Mouse (Mus musculus) stomach, embryonic 16.5 days (tissue): Measurements from ENCODE around the gene 5031439G07Rik. TPM values are rescaled to one million over a fixed set of nuclear protein-coding genes. Genes with fewer than 3 reads are reported as not detected.
A peak's percentile ranks its signal among the peaks of the same experiment; 100 is the strongest.
"Not testable (repeated sequence)": the region's sequence is repeated elsewhere in the genome, so short reads cannot be mapped to it uniquely, and the experiment has no call there.

ENCODE experiments used
- ATAC-seq: fragments of 200-750 bp; cut with Nextera tagmentation; 2 replicates; pipeline ENCODE4 v1.8.0; 2017; ENCODE audit warnings: moderate number of reproducible peaks, moderate TSS enrichment; ENCODE audit not compliant: insufficient read depth, low FRiP score
- H3K27ac ChIP-seq: fragments of 300-500 bp; sonication (generic); 2 replicates; pipeline ENCODE4 v1.5.1; 2014; ENCODE audit warnings: low read length
- H3K27me3 ChIP-seq: fragments of 300-500 bp; sonication (generic); 2 replicates; pipeline ENCODE4 v1.6.1; 2014; ENCODE audit warnings: low read length, control low read depth, mixed read lengths; ENCODE audit not compliant: control insufficient read depth, insufficient read depth
- H3K36me3 ChIP-seq: fragments of 300-500 bp; sonication (generic); 2 replicates; pipeline ENCODE4 v1.6.1; 2014; ENCODE audit warnings: low read length; ENCODE audit not compliant: control insufficient read depth, insufficient read depth
- H3K4me1 ChIP-seq: fragments of 300-500 bp; sonication (generic); 2 replicates; pipeline ENCODE4 v1.6.1; 2014; ENCODE audit warnings: low read length, control low read depth, mixed read lengths; ENCODE audit not compliant: control insufficient read depth, insufficient read depth
- H3K4me2 ChIP-seq: fragments of 300-500 bp; sonication (generic); 2 replicates; pipeline ENCODE4 v1.6.1; 2014; ENCODE audit warnings: low read depth, low read length, mixed read lengths
- H3K4me3 ChIP-seq: fragments of 300-500 bp; sonication (generic); replicated peaks from 2 replicates; pipeline ENCODE4 v1.5.1; 2014; ENCODE audit warnings: mild to moderate bottlenecking, low read length
- H3K9ac ChIP-seq: fragments of 300-500 bp; sonication (generic); 2 replicates; pipeline ENCODE4 v1.6.1; 2014; ENCODE audit warnings: low read length
- H3K9me3 ChIP-seq: fragments of 300-500 bp; sonication (generic); replicated peaks from 2 replicates; pipeline ENCODE4 v1.6.1; 2016; ENCODE audit warnings: low read length, control low read depth; ENCODE audit not compliant: control insufficient read depth
- WGBS: fragments of 180-500 bp; shearing (Covaris S2); extraction: QIAGEN DNeasy Blood & Tissue Kit; methylation state at CpG from one replicate; pipeline ENCODE4 v1.1.7; 2014; 5-methylcytosine and 5-hydroxymethylcytosine counted together
- polyA plus RNA-seq: library from polyadenylated mRNA; unstranded; fragments of >200 nt; fragmentation: Nextera tagmentation; extraction: Ambion mirVana; gene quantifications from 2 replicates; pipeline ENCODE4 v1.2.1, GENCODE M21; 2015

5031439G07Rik gene
- 7.0 and 7.7 TPM in 2 replicates for polyA plus RNA-seq

- Histone ChIP-seq H3K4me2 (peak within 1 kb of the TSS; percentile 81), H3K27me3 (no peaks in the 10 kb centered on the region), H3K4me3 (peak within 1 kb of the TSS; percentile 81), H3K27ac (peak within 1 kb of the TSS; percentile 69), H3K36me3 (no peaks in the 10 kb centered on the region), H3K4me1 (peaks cover 19% of the 10 kb centered on the region), H3K9me3 (no peaks in the 10 kb centered on the region), H3K9ac (peak within 1 kb of the TSS; percentile 93)
- peak; percentile 94 for ATAC-seq
- 1% methylated on average over 51 of the region's 59 CpGs for WGBS
Observed at GRCm38 (mm10) chr15:84987874-84988825, at the start of gene 5031439G07Rik. 5031439G07Rik (minus strand) TSS chr15:84988551.

- ATAC-seq: no peak
- H3K4me3 ChIP-seq: peak overlapping the region; percentile 69
Observed at GRCm38 (mm10) chr15:85037343-85037690, 49.0 kb upstream of the 5031439G07Rik start.

GRCm38 (mm10) chr15:85036566-85037342 lies 48.4 kb upstream of the 5031439G07Rik start:
- H3K9me3 ChIP-seq: no peaks in the 10 kb centered on the region
- peaks cover 39% of the 10 kb centered on the region for H3K4me1 ChIP-seq
- ATAC-seq: peak; percentile 92
- H3K4me3 ChIP-seq: peak overlapping the region; percentile 69
- WGBS: under 1% methylated on average over 75 of the region's 75 CpGs
- peak overlapping the region; percentile 91 for H3K27ac ChIP-seq
- H3K9ac ChIP-seq: peak overlapping the region; percentile 85
- no peaks in the 10 kb centered on the region for H3K27me3 ChIP-seq
- H3K36me3 ChIP-seq: no peaks in the 10 kb centered on the region
- H3K4me2 ChIP-seq: peak overlapping the region; percentile 81

More at GRCm38 (mm10) chr15:85037343-85037690, 49.0 kb upstream of the 5031439G07Rik start:
- Histone ChIP-seq H3K27ac (peak overlapping the region; percentile 14; the same call in 1 of the 2 replicates), H3K9me3 (no peaks in the 10 kb centered on the region), H3K4me2 (peak overlapping the region; percentile 81), H3K4me1 (peaks cover 41% of the 10 kb centered on the region), H3K27me3 (no peaks in the 10 kb centered on the region), H3K9ac (peak overlapping the region; percentile 85), H3K36me3 (no peaks in the 10 kb centered on the region)
- 3% methylated on average over 8 of the region's 8 CpGs for WGBS

- WGBS: 33% methylated on average over 7 of the region's 7 CpGs
- H3K9ac ChIP-seq, H3K27me3 ChIP-seq, H3K36me3 ChIP-seq, H3K9me3 ChIP-seq, ATAC-seq, H3K4me2 ChIP-seq, H3K4me3 ChIP-seq: not testable (repeated sequence)
- H3K27ac ChIP-seq: peak overlapping the region; percentile 72
- H3K4me1 ChIP-seq: peaks cover 24% of the 10 kb centered on the region
Observed at GRCm38 (mm10) chr15:85033916-85034315, 45.6 kb upstream of the 5031439G07Rik start.

GRCm38 (mm10) chr15:85031866-85032265 lies 43.5 kb upstream of the 5031439G07Rik start:
- ATAC-seq: no peak
- 87% methylated on average over 3 of the region's 3 CpGs for WGBS
- Histone ChIP-seq H3K4me2 (no peak overlapping the region), H3K27ac (no peak overlapping the region), H3K9ac (no peak overlapping the region), H3K9me3 (no peaks in the 10 kb centered on the region), H3K36me3 (no peaks in the 10 kb centered on the region), H3K27me3 (no peaks in the 10 kb centered on the region), H3K4me1 (peaks cover 13% of the 10 kb centered on the region), H3K4me3 (no peak overlapping the region)

- not testable (repeated sequence) for ATAC-seq, H3K4me2 ChIP-seq, H3K9me3 ChIP-seq, H3K4me1 ChIP-seq, H3K27ac ChIP-seq, H3K27me3 ChIP-seq, H3K9ac ChIP-seq, H3K36me3 ChIP-seq, H3K4me3 ChIP-seq
- WGBS: 65% methylated on average over 1 of the region's 1 CpGs
Observed at GRCm38 (mm10) chr15:85030643-85031042, 42.3 kb upstream of the 5031439G07Rik start.

- not testable (repeated sequence) for H3K36me3 ChIP-seq, H3K27me3 ChIP-seq, H3K4me2 ChIP-seq, H3K4me1 ChIP-seq, H3K9ac ChIP-seq, H3K27ac ChIP-seq, H3K4me3 ChIP-seq, ATAC-seq, H3K9me3 ChIP-seq
- 33% methylated on average over 1 of the region's 1 CpGs for WGBS
Observed at GRCm38 (mm10) chr15:85028648-85029047, 40.3 kb upstream of the 5031439G07Rik start, which contains the start of gene Fam118a. Fam118a (plus strand) TSS chr15:85028948.

GRCm38 (mm10) chr15:85027740-85028139 lies 39.4 kb upstream of the 5031439G07Rik start:
- WGBS: 41% methylated on average over 4 of the region's 4 CpGs
- H3K9me3 ChIP-seq: no peaks in the 10 kb centered on the region
- peak; percentile 83 for ATAC-seq

GRCm38 (mm10) chr15:85026197-85026596 lies 37.8 kb upstream of the 5031439G07Rik start:
- Histone ChIP-seq H3K4me1 (no peaks in the 10 kb centered on the region), H3K36me3 (no peaks in the 10 kb centered on the region), H3K9me3 (no peaks in the 10 kb centered on the region), H3K9ac (no peak overlapping the region), H3K27ac (no peak overlapping the region), H3K27me3 (no peaks in the 10 kb centered on the region), H3K4me2 (no peak overlapping the region), H3K4me3 (no peak overlapping the region)
- no peak for ATAC-seq
- WGBS: 76% methylated on average over 4 of the region's 4 CpGs

More at GRCm38 (mm10) chr15:85027740-85028139, 39.4 kb upstream of the 5031439G07Rik start:
- Histone ChIP-seq H3K4me2 (no peak overlapping the region), H3K36me3 (no peaks in the 10 kb centered on the region), H3K4me3 (no peak overlapping the region), H3K9ac (no peak overlapping the region), H3K27ac (no peak overlapping the region), H3K27me3 (no peaks in the 10 kb centered on the region), H3K4me1 (no peaks in the 10 kb centered on the region)
